Mouse (Mus musculus): ENCODE results near the gene Foxk1. TPM values are rescaled to one million over a fixed set of nuclear protein-coding genes. Genes with fewer than 3 reads are reported as not detected.

Foxk1 gene
- polyA plus RNA-seq, 1 experiment from 2014 or later: 6.6 TPM

- Histone ChIP-seq H3K4me1 (replicated peaks) (peaks cover 48% of the 10 kb centered on the region), H3K27ac (replicated peaks) (no peak overlapping the region), H3K9me3 (no peaks in the 10 kb centered on the region), H3K36me3 (no peaks in the 10 kb centered on the region; the same call in 1 of the 2 replicates), H3K27me3 (no peaks in the 10 kb centered on the region), H3K4me3 (no peak overlapping the region), H3K9ac (no peak overlapping the region), H3K4me2 (no peak overlapping the region)
- no peak for ATAC-seq (ENCODE audit: low FRiP score, low read depth)
- WGBS: 82% methylated on average over 2 of the region's 2 CpGs
Observed at GRCm38 (mm10) chr5:142426476-142426875, 25.2 kb downstream of the Foxk1 start.

- H3K36me3 ChIP-seq: no peaks in the 10 kb centered on the region
- no peaks in the 10 kb centered on the region for H3K27me3 ChIP-seq
- H3K9ac ChIP-seq: no peak overlapping the region
- WGBS: 40% methylated on average over 10 of the region's 10 CpGs
- peaks cover 44% of the 10 kb centered on the region for H3K4me1 ChIP-seq (replicated peaks)
- no peaks in the 10 kb centered on the region for H3K9me3 ChIP-seq
- H3K4me2 ChIP-seq: no peak overlapping the region
- peak overlapping the region; percentile 8; the same call in 1 of the 2 replicates for H3K27ac ChIP-seq (replicated peaks)
- H3K4me3 ChIP-seq: no peak overlapping the region
- ATAC-seq (ENCODE audit: low FRiP score, low read depth): no peak
Observed at GRCm38 (mm10) chr5:142427876-142428275, 26.6 kb downstream of the Foxk1 start.

GRCm38 (mm10) chr5:142428691-142429090 is 27.4 kb downstream of the Foxk1 start:
- peaks cover 43% of the 10 kb centered on the region for H3K4me1 ChIP-seq (replicated peaks)

GRCm38 (mm10) chr5:142431029-142431428 is 29.7 kb downstream of the Foxk1 start:
- WGBS: 77% methylated on average over 12 of the region's 12 CpGs

More at GRCm38 (mm10) chr5:142428691-142429090, 27.4 kb downstream of the Foxk1 start:
- no peaks in the 10 kb centered on the region for H3K9me3 ChIP-seq
- no peak for ATAC-seq (ENCODE audit: low FRiP score, low read depth)
- no peaks in the 10 kb centered on the region for H3K36me3 ChIP-seq
- H3K9ac ChIP-seq: no peak overlapping the region
- H3K27ac ChIP-seq (replicated peaks): no peak overlapping the region
- no peak overlapping the region for H3K4me3 ChIP-seq
- H3K4me2 ChIP-seq: no peak overlapping the region
- H3K27me3 ChIP-seq: no peaks in the 10 kb centered on the region
- 65% methylated on average over 6 of the region's 6 CpGs for WGBS

GRCm38 (mm10) chr5:142431811-142432434 is 30.6 kb downstream of the Foxk1 start:
- Histone ChIP-seq H3K27me3 (no peaks in the 10 kb centered on the region), H3K4me1 (replicated peaks) (peaks cover 26% of the 10 kb centered on the region), H3K4me3 (no peak overlapping the region), H3K27ac (replicated peaks) (no peak overlapping the region), H3K9me3 (no peaks in the 10 kb centered on the region), H3K4me2 (no peak overlapping the region), H3K36me3 (peaks cover 14% of the 10 kb centered on the region), H3K9ac (no peak overlapping the region)
- ATAC-seq (ENCODE audit: low FRiP score, low read depth): no peak
- 78% methylated on average over 9 of the region's 9 CpGs for WGBS

More at GRCm38 (mm10) chr5:142431029-142431428, 29.7 kb downstream of the Foxk1 start:
- Histone ChIP-seq H3K4me3 (no peak overlapping the region), H3K27ac (replicated peaks) (no peak overlapping the region), H3K9me3 (no peaks in the 10 kb centered on the region), H3K36me3 (peaks cover 11% of the 10 kb centered on the region), H3K27me3 (no peaks in the 10 kb centered on the region), H3K9ac (no peak overlapping the region), H3K4me1 (replicated peaks) (peaks cover 26% of the 10 kb centered on the region), H3K4me2 (no peak overlapping the region)
- no peak for ATAC-seq (ENCODE audit: low FRiP score, low read depth)

GRCm38 (mm10) chr5:142432695-142433094 is 31.4 kb downstream of the Foxk1 start:
- H3K36me3 ChIP-seq: peaks cover 14% of the 10 kb centered on the region

GRCm38 (mm10) chr5:142434052-142434451 is 32.8 kb downstream of the Foxk1 start:
- WGBS: 66% methylated on average over 5 of the region's 5 CpGs
- Histone ChIP-seq H3K4me3 (no peak overlapping the region), H3K9me3 (no peaks in the 10 kb centered on the region), H3K27me3 (no peaks in the 10 kb centered on the region), H3K9ac (no peak overlapping the region), H3K27ac (replicated peaks) (no peak overlapping the region), H3K4me2 (no peak overlapping the region), H3K4me1 (replicated peaks) (peaks cover 16% of the 10 kb centered on the region; the same call in 1 of the 2 replicates), H3K36me3 (peaks cover 14% of the 10 kb centered on the region)
- ATAC-seq (ENCODE audit: low FRiP score, low read depth): no peak

More at GRCm38 (mm10) chr5:142432695-142433094, 31.4 kb downstream of the Foxk1 start:
- H3K27ac ChIP-seq (replicated peaks): no peak overlapping the region
- H3K4me2 ChIP-seq: no peak overlapping the region
- H3K9ac ChIP-seq: no peak overlapping the region
- H3K27me3 ChIP-seq: no peaks in the 10 kb centered on the region
- H3K4me1 ChIP-seq (replicated peaks): peaks cover 21% of the 10 kb centered on the region
- no peak for ATAC-seq (ENCODE audit: low FRiP score, low read depth)
- no peak overlapping the region for H3K4me3 ChIP-seq
- H3K9me3 ChIP-seq: no peaks in the 10 kb centered on the region
- WGBS: 87% methylated on average over 4 of the region's 4 CpGs

GRCm38 (mm10) chr5:142435736-142436135 is 34.4 kb downstream of the Foxk1 start:
- H3K4me2 ChIP-seq: no peak overlapping the region
- 97% methylated on average over 15 of the region's 15 CpGs for WGBS
- no peak overlapping the region for H3K27ac ChIP-seq (replicated peaks)
- H3K9ac ChIP-seq: no peak overlapping the region
- no peak for ATAC-seq (ENCODE audit: low FRiP score, low read depth)
- peaks cover 32% of the 10 kb centered on the region for H3K4me1 ChIP-seq (replicated peaks)
- H3K27me3 ChIP-seq: no peaks in the 10 kb centered on the region
- peaks cover 14% of the 10 kb centered on the region for H3K36me3 ChIP-seq
- H3K9me3 ChIP-seq: no peaks in the 10 kb centered on the region
- H3K4me3 ChIP-seq: no peak overlapping the region

GRCm38 (mm10) chr5:142438380-142438938 is 37.2 kb downstream of the Foxk1 start:
- H3K4me1 ChIP-seq (replicated peaks): peaks cover 40% of the 10 kb centered on the region
- peaks cover 14% of the 10 kb centered on the region for H3K36me3 ChIP-seq
- no peak overlapping the region for H3K27ac ChIP-seq (replicated peaks)
- H3K27me3 ChIP-seq: no peaks in the 10 kb centered on the region
- no peak overlapping the region for H3K4me3 ChIP-seq
- 87% methylated on average over 16 of the region's 16 CpGs for WGBS
- H3K9me3 ChIP-seq: no peaks in the 10 kb centered on the region
- no peak overlapping the region for H3K4me2 ChIP-seq
- no peak for ATAC-seq (ENCODE audit: low FRiP score, low read depth)
- no peak overlapping the region for H3K9ac ChIP-seq

GRCm38 (mm10) chr5:142439911-142440432 is 38.7 kb downstream of the Foxk1 start:
- Histone ChIP-seq H3K4me3 (peak overlapping the region; percentile 17; the same call in 1 of the 2 replicates), H3K9me3 (no peaks in the 10 kb centered on the region), H3K4me2 (peak overlapping the region; percentile 53), H3K27me3 (no peaks in the 10 kb centered on the region), H3K9ac (no peak overlapping the region), H3K4me1 (replicated peaks) (peaks cover 40% of the 10 kb centered on the region), H3K27ac (replicated peaks) (peak overlapping the region; percentile 82), H3K36me3 (peaks cover 14% of the 10 kb centered on the region)
- ATAC-seq (ENCODE audit: low FRiP score, low read depth): peak; percentile 77
- 3% methylated on average over 12 of the region's 12 CpGs for WGBS

- peaks cover 47% of the 10 kb centered on the region for H3K4me1 ChIP-seq (replicated peaks)
Observed at GRCm38 (mm10) chr5:142440451-142441147, 39.3 kb downstream of the Foxk1 start.

More at GRCm38 (mm10) chr5:142440451-142441147, 39.3 kb downstream of the Foxk1 start:
- H3K36me3 ChIP-seq: peaks cover 7% of the 10 kb centered on the region
- no peaks in the 10 kb centered on the region for H3K9me3 ChIP-seq
- no peaks in the 10 kb centered on the region for H3K27me3 ChIP-seq
- H3K27ac ChIP-seq (replicated peaks): peak overlapping the region; percentile 82
- H3K4me2 ChIP-seq: peak overlapping the region; percentile 53
- H3K4me3 ChIP-seq: peak overlapping the region; percentile 17; the same call in 1 of the 2 replicates
- ATAC-seq (ENCODE audit: low FRiP score, low read depth): peak; percentile 87
- 3% methylated on average over 18 of the region's 19 CpGs for WGBS
- no peak overlapping the region for H3K9ac ChIP-seq
